Mouse (Mus musculus) MEL (cell line): ENCODE results near the gene Ndufv1.

Experiments
- CTCF ChIP-seq, 3 experiments: IDR thresholded peaks in 2 of 3; conservative IDR thresholded peaks in 1 of 3; 2 replicates each; pipeline ENCODE4 v1.5.1; 2011 to 2012; ENCODE audit warnings: low read length in 3 of 3, low read depth in 2 of 3, mild to moderate bottlenecking in 2 of 3, improper control_type of control experiment in 1 of 3, inconsistent platforms in 1 of 3, mixed read lengths in 1 of 3, moderate library complexity in 1 of 3; ENCODE audit not compliant: control insufficient read depth in 1 of 3, insufficient read depth in 1 of 3, poor library complexity in 1 of 3, severe bottlenecking in 1 of 3
- ETS1 ChIP-seq: IDR thresholded peaks from 2 replicates; pipeline ENCODE4 v1.6.1; 2012; ENCODE audit warnings: low read depth, mild to moderate bottlenecking, inconsistent platforms, low read length, improper control_type of control experiment, moderate library complexity
- GABPA ChIP-seq: IDR thresholded peaks from 2 replicates; pipeline ENCODE4 v1.6.1; 2012; ENCODE audit warnings: low read depth, mild to moderate bottlenecking, inconsistent platforms, low read length, improper control_type of control experiment, moderate library complexity
- MYC ChIP-seq: IDR thresholded peaks from 2 replicates; pipeline ENCODE4 v1.6.1; 2011; ENCODE audit warnings: low read depth, mild to moderate bottlenecking, low read length, improper control_type of control experiment, moderate library complexity
- POLR2A ChIP-seq, 2 experiments: IDR thresholded peaks; 2 replicates each; pipeline ENCODE4 v1.6.1; 2011 to 2012; ENCODE audit warnings: low read length in 2 of 2, mild to moderate bottlenecking in 2 of 2, control low read depth in 1 of 2, improper control_type of control experiment in 1 of 2, low read depth in 1 of 2, moderate library complexity in 1 of 2; ENCODE audit not compliant: control insufficient read depth in 1 of 2, insufficient read depth in 1 of 2, poor library complexity in 1 of 2
- ZC3H11A ChIP-seq: IDR thresholded peaks from 2 replicates; pipeline ENCODE4 v1.6.1; 2012; ENCODE audit warnings: low read depth, mild to moderate bottlenecking, inconsistent platforms, low read length, improper control_type of control experiment

DNA sequence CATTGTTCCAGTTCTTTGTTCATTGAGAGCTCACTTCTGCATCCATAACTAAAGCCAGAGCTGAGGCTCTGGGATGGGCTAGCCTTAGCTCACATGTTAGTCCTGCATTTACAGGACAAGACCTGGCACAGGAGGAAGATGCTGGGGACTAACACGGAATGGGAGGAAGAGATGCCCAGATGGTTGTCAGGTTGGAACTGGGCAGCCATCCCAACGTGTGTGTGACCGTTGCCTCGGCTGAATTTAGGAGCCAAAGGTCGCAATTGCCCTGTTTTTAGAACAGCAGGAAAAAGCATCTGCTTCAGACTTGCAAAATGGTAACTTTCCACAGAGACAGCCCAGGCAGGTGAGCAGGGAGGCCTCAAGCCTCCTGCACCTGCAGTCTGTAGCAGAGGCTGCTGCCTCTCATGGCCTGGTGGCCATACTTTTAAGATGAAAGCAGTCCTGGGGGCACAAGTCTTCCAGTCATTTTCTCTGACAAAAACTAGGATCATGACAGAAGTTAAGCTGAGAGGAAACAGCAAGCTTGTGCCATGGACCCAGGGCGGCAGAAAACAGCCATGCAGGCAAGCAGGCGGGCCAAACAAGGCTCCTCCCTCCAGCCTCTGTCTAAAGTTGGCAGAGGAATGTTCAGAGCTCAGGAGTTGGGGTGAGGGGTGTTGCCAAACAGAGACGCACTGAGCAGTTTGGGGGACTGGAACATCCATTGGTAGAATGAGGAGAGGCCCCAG is 42.8 kb upstream of the Ndufv1 start:
- TF ChIP-seq CTCF (IDR thresholded peaks at IDR 0.05 in 2 of 3, conservative IDR thresholded peaks at IDR 0.05 in 1 of 3; ENCODE audit: control insufficient read depth in 1 of 3, insufficient read depth in 1 of 3, low read depth in 2 of 3, low read length in 3 of 3, poor library complexity in 1 of 3, severe bottlenecking in 1 of 3) (no peak), ETS1 (no peak), MYC (no peak), GABPA (no peak), POLR2A (IDR thresholded peaks at IDR 0.05; ENCODE audit: control insufficient read depth in 1 of 2, insufficient read depth in 1 of 2, low read depth in 1 of 2, low read length in 2 of 2, poor library complexity in 1 of 2) (no peak), ZC3H11A (no peak)
